9 mouse cellular contexts compared by ENCODE assay signal in genomic region chr9:80942991-80943390, GRCm38 (mm10).
DNase-seq lines count a peak whose midpoint lies in the region; ATAC-seq and TF ChIP-seq lines count a peak whose summit lies in the region.
"Had no signal": no experiment of that assay in that cellular context is flagged by ENCODE, and none has a peak within 500 bp of the region (broad histone marks: within the 10 kb centered on the region; RNA-seq: fewer than 3 reads in every experiment).

No protein-coding gene starts in this region.

- no peaks in the 10 kb centered on the region for H3K27me3 ChIP-seq in hindbrain, embryonic 16.5 days (replicated peaks; ENCODE audit: control insufficient read depth, insufficient read depth, low read length)

- H3K4me1 ChIP-seq in hindbrain, embryonic 16.5 days (ENCODE audit: control insufficient read depth, insufficient read depth, low read depth, low read length): no peaks in the 10 kb centered on the region

- no peak overlapping the region for H3K27ac ChIP-seq in gastrocnemius, adult 2 months
- no peak overlapping the region for H3K27ac ChIP-seq in hindbrain, embryonic 16.5 days (ENCODE audit: low read depth, low read length)

- H3K4me3 ChIP-seq in gastrocnemius, adult 2 months: no peak overlapping the region
- no peak overlapping the region for H3K4me3 ChIP-seq in hindbrain, embryonic 16.5 days (ENCODE audit: low read length)
- H3K4me3 ChIP-seq: erythroblast, embryonic 14.5 days had no signal

- H3K36me3 ChIP-seq in hindbrain, embryonic 16.5 days (ENCODE audit: control insufficient read depth, insufficient read depth, low read length): no peaks in the 10 kb centered on the region

- TF ChIP-seq CTCF in gastrocnemius, adult 2 months (IDR thresholded peaks at IDR 0.05): peak; percentile 18; the same call in 1 of the 2 replicates

- no peak overlapping the region for H3K4me2 ChIP-seq in hindbrain, embryonic 16.5 days (ENCODE audit: low read length)

- no peak for ATAC-seq in hindbrain, embryonic 16.5 days

- H3K9me3 ChIP-seq in hindbrain, embryonic 16.5 days (ENCODE audit: control insufficient read depth, low read length): no peaks in the 10 kb centered on the region

- WGBS in hindbrain, embryonic 16.5 days: 72% methylated on average over 2 of the region's 2 CpGs

- no peak overlapping the region for H3K9ac ChIP-seq in hindbrain, embryonic 16.5 days (ENCODE audit: low read depth, low read length)

- intact Hi-C loops in gastrocnemius, adult 2 months (cut with DNase I): no loop called here
- intact Hi-C loops in gastrocnemius, postnatal 14 days (cut with DNase I; ENCODE audit: low total_unique reads): no loop called here

- no peak for DNase-seq in gastrocnemius, adult 2 months
- DNase-seq in gastrocnemius, postnatal 14 days: no peak
- DNase-seq in lung, postnatal 10 days: peak; percentile 5
- DNase-seq in lung, postnatal 14 days: no peak
- peak; percentile 57 for DNase-seq in embryo, embryonic 10.5 days (ENCODE audit: low spot score)
- peak; percentile 25 to 53 for DNase-seq in right cerebral cortex, postnatal 10 days (ENCODE audit: low spot score in 2 of 2)
- DNase-seq in spleen, postnatal 4 days (ENCODE audit: low spot score in 2 of 2): no peak

Comparison
In these comparisons a context has a peak if more than half of its experiments do, and no peak if none do; other contexts are left out.
1. DNase-seq: peak in lung, postnatal 10 days (single experiment), embryo, embryonic 10.5 days (single experiment) and right cerebral cortex, postnatal 10 days (2 of 2); none in gastrocnemius, adult 2 months (single experiment), gastrocnemius, postnatal 14 days (single experiment), lung, postnatal 14 days (single experiment) and spleen, postnatal 4 days (0 of 2).